Mouse (Mus musculus) brain, adult 2 months (tissue): Measurements from ENCODE around the gene Hist1h3a.
"Not testable (repeated sequence)": the region's sequence is repeated elsewhere in the genome, so short reads cannot be mapped to it uniquely, and the experiment has no call there.

Source experiments
- DNase-seq: peaks from one replicate; pipeline ENCODE4 v3.0.0; 2011; ENCODE audit warnings: low read depth, low spot score

The Hist1h3a gene

DNA sequence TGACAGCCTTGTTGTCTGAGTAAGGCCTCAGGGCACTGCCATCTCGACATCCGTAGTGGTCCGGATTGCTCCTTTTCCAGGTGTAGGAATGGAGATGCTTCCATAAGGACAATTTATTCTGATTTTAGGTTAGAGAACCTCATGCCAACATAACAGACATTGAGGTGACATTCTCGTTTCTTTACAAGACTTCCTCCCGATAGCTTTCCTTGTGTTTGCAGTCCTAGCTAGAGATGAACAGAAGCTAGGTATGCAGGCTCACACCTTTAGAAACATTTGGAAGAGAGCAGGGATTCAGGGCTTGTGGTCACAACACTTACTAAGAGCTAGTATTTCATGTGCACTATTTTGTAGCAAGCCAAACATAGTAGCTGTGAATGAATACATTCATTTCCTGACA lies 19.0 kb downstream of the Hist1h3a start:
- DNase-seq = no peak

DNA sequence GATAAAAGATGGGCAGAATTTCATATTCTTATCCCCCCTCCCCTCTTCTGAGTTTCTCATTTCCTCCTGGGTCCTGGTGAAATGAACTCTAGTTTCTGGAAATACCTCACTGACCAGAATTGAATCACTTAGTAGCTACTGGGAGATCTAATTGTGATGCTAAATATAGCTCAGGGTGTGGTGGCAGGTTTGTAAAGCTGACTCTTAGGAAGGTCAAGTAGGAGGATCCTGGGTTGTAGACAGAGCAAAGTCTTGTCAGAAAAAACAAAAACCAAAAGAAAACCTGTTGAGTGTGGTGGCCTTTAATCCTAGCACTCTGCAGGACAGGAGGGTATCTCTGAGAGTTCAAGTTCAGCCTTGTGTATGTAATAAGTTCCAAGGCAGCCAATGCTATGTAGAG lies 20.2 kb downstream of the Hist1h3a start:
- no peak for DNase-seq

DNA sequence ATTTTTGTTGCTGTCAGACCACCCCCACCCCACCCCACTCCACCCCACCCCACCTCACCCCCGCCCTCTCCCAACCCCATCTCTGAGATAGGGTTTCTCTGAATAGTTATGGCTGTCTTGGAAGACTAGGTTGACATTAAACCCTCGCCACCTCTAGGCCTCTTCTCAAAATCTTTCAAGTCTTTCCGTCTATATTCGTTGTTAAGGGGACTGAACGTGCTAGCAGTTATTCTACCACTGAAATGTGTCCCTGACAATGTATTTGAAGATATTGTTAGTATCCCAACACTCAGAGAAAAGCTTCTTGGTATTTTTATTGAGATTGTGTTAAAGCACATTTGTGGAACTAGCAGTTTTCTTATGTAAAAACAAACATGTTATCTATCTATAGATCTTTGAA lies 21.3 kb downstream of the Hist1h3a start:
- no peak for DNase-seq

DNA sequence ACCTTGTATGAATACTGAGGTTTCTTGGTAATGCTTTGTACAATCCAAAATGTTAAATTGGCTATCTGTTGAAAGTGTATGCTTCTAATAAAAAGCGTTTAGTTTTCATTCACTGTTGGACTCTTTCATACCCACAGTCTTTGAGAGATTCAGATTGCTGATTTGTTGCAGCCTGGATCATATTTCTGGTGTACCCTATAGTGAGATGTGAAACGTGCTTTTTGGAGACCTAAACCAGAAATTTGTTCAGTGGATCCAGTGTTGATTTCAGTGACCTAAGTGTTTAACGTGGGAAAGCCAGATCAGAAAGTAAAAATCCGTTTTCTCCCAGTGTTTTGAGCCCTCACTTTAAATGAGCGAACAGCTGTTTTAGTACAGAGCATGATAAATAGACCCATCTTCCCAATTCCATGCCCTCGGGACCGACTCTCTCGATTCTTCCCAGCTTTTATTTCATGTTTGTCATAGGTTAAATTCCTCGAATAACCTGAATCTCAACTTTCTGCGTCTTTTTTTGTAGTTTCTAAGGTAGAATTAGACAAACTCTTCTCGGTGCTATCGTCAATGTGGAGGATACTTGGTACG lies 21.8 kb downstream of the Hist1h3a start:
- DNase-seq = no peak

DNA sequence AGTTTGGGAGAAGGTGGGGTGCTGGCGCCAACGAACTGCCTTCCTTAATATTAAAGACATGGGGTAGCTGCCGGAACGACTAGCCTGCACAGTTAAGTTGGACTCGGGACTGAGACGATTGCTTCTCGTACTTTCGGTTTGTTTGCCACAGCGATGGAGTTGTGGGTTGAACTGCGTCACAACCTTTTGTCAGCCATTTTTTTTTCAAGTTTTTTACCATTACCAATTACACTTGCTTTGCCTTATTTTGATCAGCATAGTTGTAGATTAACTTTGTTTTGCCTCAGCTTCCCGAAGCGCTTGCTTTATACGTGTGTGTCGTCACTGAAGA lies 22.3 kb downstream of the Hist1h3a start:
- no peak for DNase-seq

DNA sequence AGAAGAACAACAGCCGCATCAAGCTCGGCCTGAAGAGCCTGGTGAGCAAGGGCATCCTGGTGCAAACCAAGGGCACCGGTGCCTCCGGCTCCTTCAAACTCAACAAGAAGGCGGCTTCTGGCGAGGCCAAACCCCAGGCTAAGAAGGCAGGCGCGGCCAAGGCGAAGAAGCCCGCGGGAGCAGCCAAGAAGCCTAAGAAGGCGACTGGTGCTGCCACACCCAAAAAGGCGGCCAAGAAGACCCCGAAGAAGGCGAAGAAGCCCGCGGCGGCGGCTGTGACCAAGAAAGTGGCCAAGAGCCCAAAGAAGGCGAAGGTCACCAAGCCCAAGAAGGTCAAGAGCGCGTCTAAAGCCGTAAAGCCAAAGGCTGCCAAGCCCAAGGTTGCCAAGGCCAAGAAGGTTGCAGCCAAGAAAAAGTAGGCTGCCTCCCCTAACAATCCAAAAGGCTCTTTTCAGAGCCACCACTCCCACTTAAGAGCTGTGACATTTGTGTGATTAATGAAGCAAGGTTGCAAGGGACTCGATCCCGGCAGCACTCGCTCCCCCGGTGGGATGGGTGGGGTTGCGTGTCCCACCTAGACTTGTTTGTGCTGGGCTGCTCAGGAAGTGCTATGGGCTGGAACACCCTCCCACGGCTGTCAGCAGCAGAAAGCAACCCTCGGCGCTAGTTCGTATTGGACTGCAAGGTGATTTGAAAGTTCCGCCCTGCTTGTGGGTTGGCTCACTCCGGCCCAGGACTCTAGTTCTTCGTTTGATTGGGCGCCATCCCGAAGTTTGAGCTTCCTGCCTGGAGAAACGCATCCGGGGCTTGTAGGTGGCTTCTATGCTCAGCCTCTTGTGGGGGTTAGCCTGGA lies 22.9 kb downstream of the Hist1h3a start:
- DNase-seq = peak; percentile 99

DNA sequence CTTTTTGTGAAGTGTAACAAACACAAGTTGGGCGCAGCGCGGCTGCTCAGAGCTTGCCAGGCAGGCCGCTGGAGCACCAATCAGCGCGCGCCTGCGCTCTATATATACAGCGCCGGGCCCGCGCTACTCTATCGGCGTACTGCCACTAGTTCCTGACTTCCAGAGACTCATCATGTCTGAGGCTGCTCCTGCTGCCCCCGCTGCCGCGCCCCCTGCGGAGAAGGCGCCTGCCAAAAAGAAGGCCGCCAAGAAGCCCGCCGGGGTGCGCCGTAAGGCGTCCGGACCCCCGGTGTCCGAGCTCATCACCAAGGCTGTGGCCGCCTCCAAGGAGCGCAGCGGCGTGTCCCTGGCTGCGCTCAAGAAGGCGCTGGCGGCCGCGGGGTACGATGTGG lies 23.5 kb downstream of the Hist1h3a start, which contains the start of gene Hist1h1c:
Gene Hist1h1c (plus strand): TSS at position 132 of the 392 bp plus-strand sequence.
- peak; percentile 93 for DNase-seq

DNA sequence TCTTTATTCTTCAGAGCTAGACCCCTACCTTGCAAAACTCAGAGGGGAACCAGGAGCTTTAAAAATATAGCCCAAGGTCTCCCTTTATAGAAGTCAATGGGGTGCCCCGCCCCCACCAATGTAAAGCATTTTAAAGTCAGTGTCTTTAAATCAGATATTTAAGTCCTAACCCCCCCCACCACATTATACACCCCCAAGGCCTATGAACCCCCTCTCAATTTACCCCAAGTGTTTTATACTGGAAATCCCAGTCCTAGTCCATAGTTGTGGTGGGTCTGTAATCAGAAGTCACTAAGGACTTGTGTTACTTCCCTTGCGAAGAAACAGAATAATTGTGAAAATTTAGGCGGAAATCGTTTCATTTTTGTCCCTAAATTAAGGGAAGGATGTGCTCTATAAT lies 24.1 kb downstream of the Hist1h3a start:
- no peak for DNase-seq

DNA sequence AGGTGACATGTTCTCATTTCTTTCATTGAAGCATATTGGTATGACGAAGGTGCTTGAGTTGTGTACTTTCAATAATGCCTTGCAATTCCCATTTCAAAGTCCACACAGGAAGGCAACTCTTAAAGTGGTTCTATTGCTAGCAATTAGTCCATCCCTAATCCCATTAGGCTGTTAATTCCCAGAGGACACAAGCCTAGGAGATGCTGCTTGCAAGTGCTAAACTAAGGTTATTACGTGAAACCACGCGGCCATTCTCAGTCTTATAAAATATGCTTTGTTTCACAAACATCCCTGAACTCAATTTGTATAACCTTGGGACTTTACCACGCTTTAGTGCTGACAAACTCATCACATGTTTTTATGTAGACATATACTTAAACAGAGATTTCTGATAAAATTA lies 25.1 kb downstream of the Hist1h3a start:
- DNase-seq = no peak

DNA sequence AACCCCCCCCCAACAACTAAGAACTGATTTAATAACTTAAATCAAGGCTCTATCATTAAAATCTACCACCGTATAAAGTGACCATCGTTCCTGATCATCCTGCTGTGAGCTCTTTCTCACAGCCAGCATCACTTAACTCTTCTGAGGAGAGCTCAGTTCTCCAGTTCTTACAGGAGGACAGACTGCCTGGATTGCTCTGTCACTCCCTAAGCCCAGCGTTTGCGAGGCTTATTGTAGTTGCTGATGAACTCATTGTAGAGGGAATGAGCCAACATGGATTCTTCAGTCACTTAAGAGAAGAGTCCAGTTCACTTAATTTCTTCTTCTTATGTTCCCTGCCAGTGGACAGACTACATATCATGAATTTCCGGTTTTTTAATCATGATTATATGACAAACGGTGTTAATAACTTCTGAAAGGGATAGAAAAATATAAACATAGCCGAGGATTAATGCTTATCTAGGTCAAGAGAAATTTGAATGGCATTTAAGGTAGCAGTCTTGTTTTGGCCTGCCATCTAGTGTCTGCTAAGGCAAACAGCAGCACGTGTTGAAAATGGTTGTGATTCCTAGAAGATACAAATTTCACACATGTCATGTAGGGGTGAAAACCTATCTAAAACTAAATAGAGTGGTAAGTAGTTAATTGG lies 29.9 kb downstream of the Hist1h3a start:
- DNase-seq = peak; percentile 80

DNA sequence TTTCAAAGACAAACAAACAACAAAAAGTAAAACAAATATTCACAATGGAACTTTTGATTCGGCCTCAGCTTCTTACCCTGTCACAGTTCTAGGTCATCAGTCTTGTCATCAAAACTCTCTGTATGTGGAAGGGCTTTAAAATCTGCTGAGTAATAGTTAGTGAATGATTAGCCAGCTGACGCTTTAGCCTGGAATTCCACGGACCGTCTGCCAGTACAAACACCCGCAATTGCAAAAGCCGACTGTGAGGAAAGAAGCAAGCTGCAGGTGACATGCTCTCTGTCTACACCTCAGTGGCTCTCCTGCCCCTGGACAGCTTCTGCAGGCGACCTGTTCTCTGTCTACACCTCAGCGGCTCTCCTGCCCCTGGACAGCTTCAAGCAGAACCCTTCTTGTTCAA lies 31.7 kb downstream of the Hist1h3a start:
- no peak for DNase-seq

DNA sequence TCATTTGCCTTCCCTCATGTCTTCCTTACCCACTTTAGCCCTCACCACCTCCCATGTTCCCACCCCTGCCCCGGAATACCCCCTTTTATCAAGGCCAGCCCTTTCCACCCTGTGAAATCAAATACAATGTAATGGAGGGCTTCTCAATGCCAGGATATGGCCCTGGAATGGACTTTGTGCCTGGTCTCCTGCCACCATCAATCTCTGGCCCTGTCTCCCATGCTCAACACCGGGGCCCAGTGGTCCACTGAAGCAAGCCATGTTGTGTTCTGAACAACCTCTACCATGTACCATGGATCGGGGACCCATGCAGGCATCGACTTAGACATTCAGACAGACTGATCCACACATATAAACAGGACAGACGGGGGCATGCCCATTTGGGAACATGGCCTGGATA lies 32.5 kb downstream of the Hist1h3a start:
- DNase-seq = no peak

DNA sequence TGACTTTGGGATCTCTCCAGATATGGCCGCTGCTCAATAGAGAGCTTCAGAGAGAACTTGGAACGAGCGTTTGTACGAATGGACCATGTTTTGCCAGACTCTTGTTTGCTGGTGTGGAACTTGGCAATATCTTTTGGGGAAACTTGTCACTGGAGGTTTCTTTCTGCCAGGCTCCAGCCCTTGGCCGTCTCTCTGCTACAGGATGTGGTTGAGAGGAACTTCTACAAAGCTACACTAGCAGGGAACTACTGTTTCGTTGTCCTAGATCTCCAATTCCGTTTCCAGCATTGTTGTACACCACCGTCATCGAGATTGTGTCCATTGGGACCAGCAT lies 33.0 kb downstream of the Hist1h3a start:
- no peak for DNase-seq

DNA sequence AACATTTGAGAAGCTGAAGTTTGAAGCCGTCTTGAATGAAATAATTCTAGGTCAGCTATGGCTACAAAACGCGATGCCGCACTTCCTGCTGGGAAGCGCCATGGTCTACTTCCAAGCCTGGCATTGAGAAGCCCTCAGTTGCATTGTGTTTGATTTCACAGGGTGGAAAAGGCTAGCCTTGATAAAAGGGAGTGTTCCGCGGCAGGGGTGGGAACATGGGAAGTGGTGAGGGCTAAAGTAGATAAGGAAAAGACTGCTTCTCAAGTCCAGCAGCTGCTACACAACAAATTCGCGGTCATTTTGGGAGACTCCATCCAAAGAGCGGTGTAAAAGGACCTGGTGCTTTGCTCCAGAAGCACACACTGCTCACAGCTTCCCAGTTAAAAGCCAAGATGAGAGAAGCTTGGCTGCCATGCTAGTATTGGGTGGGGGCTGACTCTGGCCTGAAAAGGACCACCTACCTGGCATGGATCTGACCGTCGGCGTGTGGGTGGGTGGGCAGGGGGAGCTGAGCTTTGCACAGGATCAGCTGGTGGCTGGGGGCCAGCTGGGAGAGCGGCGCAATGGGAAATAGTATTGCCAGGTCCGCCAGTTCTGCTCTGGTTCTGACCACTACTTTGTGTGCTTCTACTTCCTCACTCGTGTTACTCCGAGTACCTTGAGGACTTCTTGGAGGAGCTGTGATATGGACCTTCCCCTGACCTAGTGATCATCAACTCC lies 33.6 kb downstream of the Hist1h3a start:
- DNase-seq = no peak

DNA sequence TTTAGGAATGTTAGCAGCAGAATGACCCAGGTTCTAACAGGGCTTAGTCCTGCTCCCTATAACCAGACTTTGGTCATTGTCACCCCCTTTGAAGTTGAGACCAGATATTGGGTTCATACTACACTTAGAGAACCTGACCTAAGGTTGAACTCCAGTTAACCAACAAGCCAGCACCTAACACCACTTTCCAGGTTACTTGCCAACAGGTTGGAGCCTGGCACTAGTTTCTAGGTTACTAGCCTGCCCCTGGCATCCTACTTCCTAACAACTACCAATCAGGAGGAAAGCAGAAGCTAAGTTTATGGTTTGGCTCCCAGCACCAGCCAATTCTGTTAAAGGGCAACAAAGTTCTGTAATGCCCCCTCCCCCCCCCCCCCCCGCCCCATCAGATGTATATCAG lies 37.0 kb downstream of the Hist1h3a start:
- DNase-seq = no peak

DNA sequence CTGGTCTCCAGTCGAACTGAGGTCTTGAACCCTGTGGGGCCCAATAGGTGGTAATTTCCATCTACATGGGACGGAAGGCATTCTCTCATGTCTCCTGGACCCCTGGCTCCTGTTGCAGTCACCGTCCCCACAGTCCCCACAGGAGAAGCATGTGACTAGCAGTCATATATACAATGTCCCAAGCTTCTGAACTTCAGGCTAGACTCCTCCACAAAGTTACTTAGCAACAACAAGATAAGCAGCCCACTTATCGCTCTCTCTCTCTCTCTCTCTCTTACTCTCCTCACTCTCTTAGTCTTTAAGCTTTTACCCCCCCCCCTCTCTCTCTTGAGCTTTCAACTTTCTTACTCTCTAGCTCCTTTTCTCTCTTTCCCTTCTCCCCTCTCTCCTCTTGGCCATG lies 37.9 kb downstream of the Hist1h3a start:
- no peak for DNase-seq

DNA sequence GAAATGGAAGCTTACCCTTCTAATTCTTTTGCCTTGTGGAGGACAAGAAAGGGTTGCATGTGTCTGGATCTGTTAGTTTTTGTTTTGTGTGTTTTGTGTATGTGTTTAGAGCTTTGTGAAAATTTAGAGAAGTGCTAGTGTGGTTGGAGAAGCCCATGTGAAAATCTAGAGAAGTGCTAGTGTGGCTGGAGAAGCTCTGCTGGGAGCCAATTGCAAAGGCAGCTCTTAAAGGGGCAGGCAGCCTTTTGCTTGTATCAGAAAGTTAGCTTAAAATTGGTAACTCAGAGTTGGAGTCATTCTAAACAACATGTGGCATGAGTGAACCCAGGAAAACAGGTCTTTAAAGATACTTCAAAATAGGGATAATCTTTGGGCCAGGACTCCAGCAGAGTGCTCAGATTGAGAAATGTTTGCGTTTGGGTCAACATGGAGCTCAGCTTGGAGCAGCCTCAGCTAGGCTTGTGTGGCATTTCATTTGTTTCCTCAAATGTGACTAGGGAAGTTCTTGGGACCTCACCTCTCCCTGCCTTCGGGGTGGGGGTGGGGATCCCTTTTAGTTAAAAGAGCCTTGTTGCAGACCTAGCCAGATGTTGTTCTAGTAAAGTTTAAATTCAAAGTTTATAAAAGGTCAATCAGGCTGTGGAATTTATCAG lies 44.5 kb downstream of the Hist1h3a start:
- not testable (repeated sequence) for DNase-seq

DNA sequence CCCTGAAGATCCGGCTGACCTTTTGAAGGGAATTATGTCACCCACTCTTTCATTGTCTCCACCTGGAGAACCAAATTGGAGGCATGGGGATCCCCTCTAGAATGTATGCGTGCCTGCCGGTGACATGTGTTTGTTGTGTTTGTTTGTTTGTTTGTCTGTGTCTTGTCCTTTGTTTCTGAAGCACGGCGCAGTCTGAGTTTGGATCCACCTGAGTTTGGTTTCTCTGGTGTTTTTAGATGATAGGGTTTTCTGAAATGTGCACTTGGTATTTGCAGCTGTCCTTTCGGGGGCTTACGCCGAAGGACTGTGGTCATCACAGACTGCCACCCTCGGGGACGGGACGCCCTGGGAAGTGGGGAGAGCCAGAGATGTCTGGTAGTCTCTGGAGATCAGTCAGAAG lies 45.0 kb downstream of the Hist1h3a start:
- no peak for DNase-seq

DNA sequence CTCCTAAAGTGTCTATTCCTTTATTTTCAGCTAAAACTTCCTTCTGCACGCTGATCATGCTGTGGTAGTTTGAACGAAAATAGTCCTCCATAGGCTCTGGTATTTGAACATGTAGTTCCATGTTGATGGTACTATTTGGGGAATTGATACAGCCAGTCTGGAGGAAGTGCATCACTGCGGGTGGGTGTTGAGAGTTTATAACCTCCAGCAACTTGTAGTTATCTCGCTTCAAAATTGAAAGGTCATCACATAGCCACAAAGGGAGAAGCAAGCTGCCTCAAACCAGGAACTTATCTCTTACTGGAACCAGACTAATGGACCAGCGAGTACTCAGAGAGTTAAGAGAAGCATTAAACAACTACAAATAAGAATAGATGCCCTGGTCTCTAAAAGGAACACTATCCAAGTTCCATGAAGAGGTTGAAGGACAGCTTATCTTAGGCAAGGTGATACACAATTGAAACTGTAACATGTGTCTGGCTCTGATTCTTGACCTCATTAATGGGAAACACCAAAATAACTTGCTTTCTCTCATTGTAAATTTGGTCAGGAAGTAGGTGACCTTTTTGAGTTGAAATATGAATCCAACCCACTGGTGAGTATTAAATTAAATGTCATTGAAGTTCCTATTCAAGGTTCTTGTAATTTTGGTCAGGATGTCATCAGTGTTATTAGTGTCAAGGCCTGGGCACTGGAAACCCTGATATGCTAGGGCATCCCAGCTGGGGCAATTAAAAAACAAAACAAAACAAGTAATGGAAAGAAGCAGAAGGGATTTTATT lies 45.7 kb downstream of the Hist1h3a start:
- DNase-seq = no peak
